Mouse (Mus musculus): ENCODE measurements at regions not wholly inside any gene's neighbourhood (a gene's known extent, or its start where the extent isn't known, plus 50 kb on each side); places are given as distances from the start of the nearest gene placed in this dataset.

- Histone ChIP-seq H3K4me2 (replicated peaks; ENCODE audit: low read depth, low read length, severe bottlenecking) (no peak overlapping the region), H3K9me3 (ENCODE audit: control insufficient read depth, low read length) (no peaks in the 10 kb centered on the region), H3K4me1 (ENCODE audit: control insufficient read depth, insufficient read depth, low read length) (peaks cover 10% of the 10 kb centered on the region), H3K4me3 (replicated peaks; ENCODE audit: low read length) (no peak overlapping the region), H3K27ac (replicated peaks; ENCODE audit: low read depth, low read length) (no peak overlapping the region), H3K27me3 (ENCODE audit: control insufficient read depth, insufficient read depth, low read length) (no peaks in the 10 kb centered on the region), H3K9ac (ENCODE audit: low read depth, low read length, severe bottlenecking) (no peak overlapping the region), H3K36me3 (ENCODE audit: control insufficient read depth, insufficient read depth, low read length) (no peaks in the 10 kb centered on the region)
- DNase-seq (ENCODE audit: low spot score): no peak
- ATAC-seq (ENCODE audit: low FRiP score, low read depth): no peak
- 87% methylated on average over 11 of the region's 11 CpGs for WGBS
- no peak for TF ChIP-seq POLR2A (IDR thresholded peaks at IDR 0.05; ENCODE audit: borderline replicate concordance, extremely low read depth, insufficient read depth, insufficient read length)
These were observed 223.2 kb downstream of the Gm10260 start for GRCm38 (mm10) chr13:97537206-97537605.

- Histone ChIP-seq H3K4me3 (replicated peaks; ENCODE audit: low read length) (no peak overlapping the region), H3K9me3 (ENCODE audit: control insufficient read depth, low read length) (no peaks in the 10 kb centered on the region), H3K36me3 (ENCODE audit: control insufficient read depth, insufficient read depth, low read length) (no peaks in the 10 kb centered on the region), H3K27me3 (ENCODE audit: control insufficient read depth, insufficient read depth, low read length) (no peaks in the 10 kb centered on the region), H3K4me1 (ENCODE audit: control insufficient read depth, insufficient read depth, low read length) (peaks cover 10% of the 10 kb centered on the region), H3K4me2 (replicated peaks; ENCODE audit: low read depth, low read length, severe bottlenecking) (no peak overlapping the region), H3K9ac (ENCODE audit: low read depth, low read length, severe bottlenecking) (no peak overlapping the region), H3K27ac (replicated peaks; ENCODE audit: low read depth, low read length) (no peak overlapping the region)
- 43% methylated on average over 11 of the region's 11 CpGs for WGBS
- ATAC-seq (ENCODE audit: low FRiP score, low read depth) (peak; percentile 71), DNase-seq (ENCODE audit: low spot score) (peak; percentile 82)
- no peak for TF ChIP-seq POLR2A (IDR thresholded peaks at IDR 0.05; ENCODE audit: borderline replicate concordance, extremely low read depth, insufficient read depth, insufficient read length)
These were observed 226.4 kb downstream of the Gm10260 start for GRCm38 (mm10) chr13:97533896-97534666.

- H3K9ac ChIP-seq (ENCODE audit: low read depth, low read length, severe bottlenecking): no peak overlapping the region
- TF ChIP-seq POLR2A (IDR thresholded peaks at IDR 0.05; ENCODE audit: borderline replicate concordance, extremely low read depth, insufficient read depth, insufficient read length): no peak
- H3K4me2 ChIP-seq (replicated peaks; ENCODE audit: low read depth, low read length, severe bottlenecking): no peak overlapping the region
- no peaks in the 10 kb centered on the region for H3K27me3 ChIP-seq (ENCODE audit: control insufficient read depth, insufficient read depth, low read length)
- H3K4me1 ChIP-seq (ENCODE audit: control insufficient read depth, insufficient read depth, low read length): peaks cover 8% of the 10 kb centered on the region
- no peak overlapping the region for H3K4me3 ChIP-seq (replicated peaks; ENCODE audit: low read length)
- DNase-seq (ENCODE audit: low spot score) (no peak), ATAC-seq (ENCODE audit: low FRiP score, low read depth) (no peak)
- no peak overlapping the region for H3K27ac ChIP-seq (replicated peaks; ENCODE audit: low read depth, low read length)
- H3K36me3 ChIP-seq (ENCODE audit: control insufficient read depth, insufficient read depth, low read length): no peaks in the 10 kb centered on the region
- no peaks in the 10 kb centered on the region for H3K9me3 ChIP-seq (ENCODE audit: control insufficient read depth, low read length)
- WGBS: 74% methylated on average over 2 of the region's 2 CpGs
These were observed 229.3 kb downstream of the Gm10260 start for GRCm38 (mm10) chr13:97531181-97531580.

- H3K9ac ChIP-seq (ENCODE audit: low read depth, low read length, severe bottlenecking): no peak overlapping the region
- WGBS: 37% methylated on average over 2 of the region's 2 CpGs
- H3K4me3 ChIP-seq (replicated peaks; ENCODE audit: low read length): no peak overlapping the region
- no peaks in the 10 kb centered on the region for H3K36me3 ChIP-seq (ENCODE audit: control insufficient read depth, insufficient read depth, low read length)
- H3K9me3 ChIP-seq (ENCODE audit: control insufficient read depth, low read length): no peaks in the 10 kb centered on the region
- H3K4me2 ChIP-seq (replicated peaks; ENCODE audit: low read depth, low read length, severe bottlenecking): no peak overlapping the region
- peaks cover 8% of the 10 kb centered on the region for H3K4me1 ChIP-seq (ENCODE audit: control insufficient read depth, insufficient read depth, low read length)
- DNase-seq (ENCODE audit: low spot score) (no peak), ATAC-seq (ENCODE audit: low FRiP score, low read depth) (no peak; the same call in 1 of the 2 replicates)
- no peak for TF ChIP-seq POLR2A (IDR thresholded peaks at IDR 0.05; ENCODE audit: borderline replicate concordance, extremely low read depth, insufficient read depth, insufficient read length)
- H3K27me3 ChIP-seq (ENCODE audit: control insufficient read depth, insufficient read depth, low read length): no peaks in the 10 kb centered on the region
- no peak overlapping the region for H3K27ac ChIP-seq (replicated peaks; ENCODE audit: low read depth, low read length)
These were observed 229.9 kb downstream of the Gm10260 start for GRCm38 (mm10) chr13:97530570-97530969.

GRCm38 (mm10) chr13:97527958-97528357, 232.5 kb downstream of the Gm10260 start:
- 92% methylated on average over 2 of the region's 2 CpGs for WGBS
- peaks cover 15% of the 10 kb centered on the region for H3K4me1 ChIP-seq (ENCODE audit: control insufficient read depth, insufficient read depth, low read length)

More at GRCm38 (mm10) chr13:97527958-97528357, 232.5 kb downstream of the Gm10260 start:
- Histone ChIP-seq H3K9me3 (ENCODE audit: control insufficient read depth, low read length) (no peaks in the 10 kb centered on the region), H3K27ac (replicated peaks; ENCODE audit: low read depth, low read length) (no peak overlapping the region), H3K4me2 (replicated peaks; ENCODE audit: low read depth, low read length, severe bottlenecking) (no peak overlapping the region), H3K36me3 (ENCODE audit: control insufficient read depth, insufficient read depth, low read length) (no peaks in the 10 kb centered on the region), H3K4me3 (replicated peaks; ENCODE audit: low read length) (no peak overlapping the region), H3K27me3 (ENCODE audit: control insufficient read depth, insufficient read depth, low read length) (no peaks in the 10 kb centered on the region), H3K9ac (ENCODE audit: low read depth, low read length, severe bottlenecking) (no peak overlapping the region)
- TF ChIP-seq POLR2A (IDR thresholded peaks at IDR 0.05; ENCODE audit: borderline replicate concordance, extremely low read depth, insufficient read depth, insufficient read length): no peak
- no peak for ATAC-seq (ENCODE audit: low FRiP score, low read depth)
- no peak for DNase-seq (ENCODE audit: low spot score)
